Mouse (Mus musculus): Measurements from ENCODE around the gene C2cd4d.

The C2cd4d gene

DNA sequence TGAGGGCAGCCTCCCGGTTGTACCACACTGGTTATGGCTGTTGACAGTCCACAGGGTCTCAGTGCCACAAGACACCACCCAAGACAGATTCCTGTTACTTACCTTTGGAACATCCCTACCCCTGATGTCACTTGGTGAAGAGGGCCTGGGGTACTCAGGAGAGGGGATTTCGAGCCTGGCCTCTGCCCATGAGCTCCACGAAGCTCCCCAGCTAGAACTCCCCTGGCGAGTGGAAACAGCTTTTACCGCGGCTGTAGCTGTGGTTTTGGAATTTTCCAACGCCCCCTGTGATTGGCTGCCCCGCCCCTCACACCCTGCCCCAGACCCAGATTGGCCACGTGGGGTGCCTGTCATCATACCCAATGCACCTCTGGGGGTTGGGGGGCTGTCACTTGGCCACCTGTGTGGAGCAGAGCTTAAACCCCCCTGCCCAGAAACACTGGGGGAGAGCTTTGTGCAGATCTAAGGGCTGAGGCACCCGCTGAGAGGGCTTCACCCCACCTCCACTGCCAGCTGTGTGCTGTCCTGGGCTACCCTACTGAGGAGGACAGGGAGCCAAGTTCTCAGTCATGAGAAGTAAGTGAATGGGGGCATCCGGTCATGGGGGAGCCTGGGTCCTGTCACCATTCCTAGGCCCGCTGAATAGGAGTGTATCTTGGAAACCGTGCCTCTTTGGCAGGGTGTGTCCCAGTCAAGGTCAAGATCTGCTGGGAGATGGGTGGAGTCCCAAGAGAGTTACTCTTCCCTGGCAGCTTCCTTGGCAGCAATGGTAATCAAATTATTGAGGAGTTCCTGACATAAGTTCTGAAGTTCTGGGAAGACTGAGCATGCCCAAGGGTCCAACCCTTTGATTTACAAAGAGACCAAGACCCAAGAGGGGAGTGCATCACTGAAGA lies 15.0 kb downstream of the C2cd4d start:
- DNase-seq (ENCODE audit: low spot score), result no peak

DNA sequence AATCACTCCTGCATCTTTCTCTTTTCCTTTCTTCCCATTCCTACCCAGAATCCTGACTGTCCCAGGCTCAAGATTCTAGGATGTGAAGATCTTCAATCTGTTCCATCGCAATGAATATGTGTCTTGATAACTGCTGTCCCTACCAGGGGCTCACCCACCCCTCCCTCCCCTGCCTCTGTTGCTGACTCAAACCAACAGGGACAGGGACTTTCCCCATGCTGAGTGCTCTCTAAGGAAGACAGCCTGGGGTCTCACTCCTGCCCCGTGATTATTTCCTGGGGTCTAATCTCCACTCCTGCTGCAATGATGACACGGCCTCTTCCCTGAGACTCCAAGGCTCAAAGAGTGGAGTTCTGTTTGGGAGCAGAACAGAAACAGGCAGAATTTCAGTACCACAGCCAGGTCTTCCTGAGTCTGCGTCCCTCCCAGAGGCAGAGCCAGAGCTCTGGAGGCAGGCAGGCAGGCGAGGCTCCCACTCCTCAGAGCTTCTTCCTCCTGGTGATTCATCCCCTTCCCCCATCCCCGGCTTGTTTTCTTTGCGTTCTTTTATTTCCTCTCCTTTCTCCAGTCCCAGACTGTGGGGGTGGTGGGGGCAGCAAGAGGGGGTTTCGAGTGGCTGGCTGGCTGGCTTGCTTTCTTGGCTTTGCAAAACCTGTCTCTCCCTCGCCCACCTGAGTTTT lies 17.7 kb downstream of the C2cd4d start:
- DNase-seq (ENCODE audit: low spot score), result no peak

DNA sequence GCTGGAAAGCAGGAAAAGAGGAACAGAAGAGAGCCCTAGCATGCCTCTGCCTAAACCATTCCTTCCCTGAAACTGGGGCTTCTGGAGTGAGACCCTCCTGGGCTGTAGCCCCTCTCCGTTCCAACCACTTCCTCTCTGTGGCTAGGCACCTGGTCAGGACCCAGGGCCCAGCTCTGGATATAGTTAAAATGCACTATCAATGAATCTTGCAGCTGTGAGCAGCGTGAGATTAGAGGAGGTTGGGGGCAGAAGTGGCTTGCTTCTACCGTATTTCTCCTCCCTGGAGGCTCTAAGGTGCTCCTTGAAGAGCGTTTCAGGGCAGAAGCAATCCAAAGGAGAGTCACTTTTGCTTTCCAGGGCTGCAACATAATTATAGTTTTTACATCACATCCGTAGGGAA lies 20.1 kb downstream of the C2cd4d start:
- no peak for DNase-seq (ENCODE audit: low spot score)

GRCm38 (mm10) chr3:94383476-94383875 lies 21.2 kb downstream of the C2cd4d start:
- no peak for DNase-seq (ENCODE audit: low spot score)

GRCm38 (mm10) chr3:94386671-94387070 lies 24.4 kb downstream of the C2cd4d start:
- no peak for DNase-seq (ENCODE audit: low spot score)

- no peak for DNase-seq (ENCODE audit: low spot score)
Observed at GRCm38 (mm10) chr3:94387391-94387790, 25.2 kb downstream of the C2cd4d start.

- no peak for DNase-seq (ENCODE audit: low spot score)
Observed at GRCm38 (mm10) chr3:94388047-94388446, 25.8 kb downstream of the C2cd4d start.

GRCm38 (mm10) chr3:94389420-94389819 lies 27.2 kb downstream of the C2cd4d start:
- DNase-seq (ENCODE audit: low spot score), result no peak

DNA sequence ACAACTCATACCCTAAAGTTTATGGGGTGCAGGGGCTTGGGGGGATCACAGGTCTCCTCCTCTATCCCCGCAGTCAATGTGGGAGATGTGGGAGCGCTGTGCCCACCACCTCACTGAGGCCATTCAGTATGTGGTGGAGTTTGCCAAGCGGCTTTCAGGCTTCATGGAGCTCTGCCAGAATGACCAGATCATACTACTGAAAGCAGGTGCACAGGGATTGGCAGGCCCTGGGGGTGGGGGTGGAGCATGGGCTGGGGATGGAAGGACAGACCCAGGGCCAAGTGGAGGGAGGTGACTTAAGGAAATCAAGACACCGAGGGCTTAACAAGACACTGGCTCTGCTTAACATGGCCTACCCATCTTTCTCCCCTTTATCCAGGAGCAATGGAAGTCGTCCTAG lies 28.8 kb downstream of the C2cd4d start:
- DNase-seq (ENCODE audit: low spot score), result no peak

- DNase-seq (ENCODE audit: low spot score), result no peak
Observed at GRCm38 (mm10) chr3:94392128-94392527, 29.9 kb downstream of the C2cd4d start.

DNA sequence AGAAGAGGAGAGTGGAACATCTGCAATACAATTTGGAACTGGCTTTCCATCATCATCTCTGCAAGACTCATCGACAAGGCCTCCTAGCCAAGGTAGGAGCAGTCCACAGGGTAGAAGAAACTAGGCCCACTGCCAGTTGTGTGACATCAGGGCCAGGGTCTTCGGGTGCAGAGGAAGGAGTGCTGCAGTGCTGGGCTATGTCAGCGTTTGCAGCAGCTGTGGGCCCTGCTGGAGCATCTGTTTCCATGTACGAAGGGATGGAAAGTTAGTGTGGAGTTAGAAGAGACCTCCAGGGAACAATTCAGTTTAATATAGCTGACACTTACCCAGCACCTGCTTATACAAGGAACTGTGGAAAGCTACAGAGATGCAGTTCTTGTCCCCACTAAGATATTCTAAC lies 30.8 kb downstream of the C2cd4d start:
- no peak for DNase-seq (ENCODE audit: low spot score)

GRCm38 (mm10) chr3:94396336-94396735 lies 34.1 kb downstream of the C2cd4d start:
- DNase-seq (ENCODE audit: low spot score), result no peak

DNA sequence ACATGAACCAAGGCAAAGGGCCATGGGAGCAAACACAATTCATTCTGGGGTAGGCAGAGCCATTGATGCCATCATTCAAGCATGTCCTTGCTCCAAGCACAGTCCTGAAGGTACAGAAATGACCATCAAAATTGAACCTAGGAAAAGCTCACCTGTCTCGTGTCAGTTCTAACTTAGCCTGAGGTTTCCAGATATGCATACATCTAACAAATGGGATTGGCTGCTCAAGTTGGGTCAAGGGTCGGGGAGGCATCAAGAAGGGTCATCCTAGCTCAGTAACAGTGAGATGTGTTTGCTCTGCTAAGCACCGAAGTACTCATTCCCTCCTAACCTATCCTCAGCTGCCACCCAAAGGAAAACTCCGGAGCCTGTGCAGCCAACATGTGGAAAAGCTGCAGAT lies 34.6 kb downstream of the C2cd4d start:
- no peak for DNase-seq (ENCODE audit: low spot score)

DNA sequence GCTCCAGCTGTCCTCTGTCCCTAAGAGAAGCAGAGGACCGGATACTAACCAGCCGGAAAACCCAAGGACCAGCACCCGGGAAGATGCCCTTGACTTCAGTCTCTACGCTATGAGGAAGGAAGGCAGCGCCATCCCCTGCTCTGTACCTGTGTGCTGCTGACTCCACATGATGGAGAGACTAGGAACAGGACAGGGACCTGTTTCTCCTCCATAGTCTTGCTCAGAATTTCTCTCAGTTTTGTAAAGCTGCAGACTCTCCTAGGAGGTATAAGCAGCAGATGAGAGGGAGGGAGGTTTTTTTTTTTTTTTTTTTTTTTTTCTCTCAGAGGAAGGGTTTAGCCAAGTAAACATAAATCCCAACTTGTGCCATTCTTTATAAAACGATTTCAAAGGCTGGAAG lies 36.0 kb downstream of the C2cd4d start, which contains the start of gene Lingo4:
TSS of gene Lingo4 (plus strand) at position 301 of the 400 bp plus-strand sequence.
- no peak for DNase-seq (ENCODE audit: low spot score)

- DNase-seq (ENCODE audit: low spot score), result no peak
Observed at GRCm38 (mm10) chr3:94398943-94399481, 36.8 kb downstream of the C2cd4d start.

DNA sequence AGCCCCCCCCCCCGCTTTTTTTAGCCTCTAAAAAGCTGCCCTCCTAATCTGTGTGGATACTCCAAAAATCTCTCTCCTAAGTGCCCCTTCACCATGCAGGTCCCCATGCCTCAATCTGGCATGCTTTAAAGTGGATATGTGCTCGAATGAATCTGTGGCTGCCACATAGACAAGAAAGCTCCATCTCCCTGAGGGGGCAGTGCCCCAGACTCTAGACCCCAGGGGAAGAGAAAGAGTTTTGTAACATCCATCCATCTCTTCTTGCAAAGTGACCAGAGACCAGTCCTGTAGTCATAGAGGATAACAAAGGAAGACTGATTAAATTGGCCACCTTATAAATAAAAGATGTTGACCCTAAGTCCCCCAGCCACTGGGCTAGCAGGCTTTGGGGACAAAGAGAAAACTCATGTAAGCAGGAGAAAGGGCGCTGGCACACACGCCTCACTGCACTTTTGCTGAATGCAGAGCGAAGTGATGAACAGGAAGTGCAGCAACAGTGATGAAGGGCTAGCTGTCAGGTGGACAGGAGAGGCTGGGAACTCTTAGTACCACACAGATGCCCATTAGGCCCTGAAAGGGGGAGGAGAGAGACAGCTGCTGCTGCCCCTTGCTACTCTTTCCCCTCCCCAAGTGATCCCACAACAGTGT lies 37.5 kb downstream of the C2cd4d start:
- no peak for DNase-seq (ENCODE audit: low spot score)

- DNase-seq (ENCODE audit: low spot score), result no peak
Observed at GRCm38 (mm10) chr3:94402451-94402850, 40.2 kb downstream of the C2cd4d start.

DNA sequence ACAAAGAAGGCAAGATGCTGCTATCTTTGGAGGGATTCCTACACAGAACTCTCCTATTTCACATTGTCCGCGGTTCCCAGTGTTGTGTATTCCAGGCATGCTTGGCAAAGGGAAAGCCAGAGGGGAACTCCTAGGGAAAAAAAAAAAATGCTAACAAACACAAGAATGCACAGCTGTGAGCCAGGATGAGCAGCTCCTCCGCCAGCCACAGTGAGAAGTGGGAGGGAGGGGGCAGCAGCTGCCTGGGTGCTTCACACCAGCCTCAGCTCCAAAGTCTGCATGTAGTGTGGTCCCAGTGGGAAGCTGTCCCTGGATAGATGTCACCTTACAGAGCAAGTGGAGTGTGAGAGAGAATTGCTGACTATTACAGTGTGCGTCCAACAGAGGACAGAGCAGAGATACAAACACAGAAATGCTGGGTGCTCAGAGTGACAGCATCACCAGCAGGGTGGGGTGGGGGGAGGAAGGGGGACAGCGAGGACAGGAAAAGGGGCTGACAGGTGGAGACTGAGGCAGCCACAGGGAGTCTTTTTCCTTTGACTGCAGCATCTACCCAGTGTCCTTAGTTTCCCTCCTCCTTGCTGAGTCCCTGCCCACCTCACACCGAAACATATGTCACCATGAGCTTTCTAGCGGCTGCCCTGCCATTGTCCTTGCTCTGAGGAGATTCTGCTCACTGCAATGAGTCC lies 42.3 kb downstream of the C2cd4d start:
- no peak for DNase-seq (ENCODE audit: low spot score)

- no peak for DNase-seq (ENCODE audit: low spot score)
Observed at GRCm38 (mm10) chr3:94405561-94405960, 43.3 kb downstream of the C2cd4d start.

DNA sequence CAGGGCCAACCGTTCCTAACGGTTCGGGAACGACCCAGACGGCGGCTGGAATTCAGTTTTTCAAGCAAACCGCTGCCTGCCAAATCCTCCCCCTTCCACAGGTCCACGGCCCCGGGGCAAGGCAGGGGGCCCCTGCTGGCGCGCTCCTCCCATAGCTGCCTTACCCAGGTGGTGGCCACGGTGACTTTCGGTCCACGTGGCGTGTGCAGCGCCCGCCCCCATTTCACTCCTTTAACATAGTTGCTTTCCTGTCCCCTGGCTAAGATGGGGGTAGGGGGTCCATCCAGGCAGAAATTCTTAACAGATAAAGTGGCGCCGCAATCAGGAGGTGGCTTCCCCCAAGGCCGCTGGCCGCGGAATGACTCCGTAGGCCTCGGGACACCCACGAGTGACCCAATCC lies 50.3 kb downstream of the C2cd4d start:
- DNase-seq (ENCODE audit: low spot score), result no peak

DNA sequence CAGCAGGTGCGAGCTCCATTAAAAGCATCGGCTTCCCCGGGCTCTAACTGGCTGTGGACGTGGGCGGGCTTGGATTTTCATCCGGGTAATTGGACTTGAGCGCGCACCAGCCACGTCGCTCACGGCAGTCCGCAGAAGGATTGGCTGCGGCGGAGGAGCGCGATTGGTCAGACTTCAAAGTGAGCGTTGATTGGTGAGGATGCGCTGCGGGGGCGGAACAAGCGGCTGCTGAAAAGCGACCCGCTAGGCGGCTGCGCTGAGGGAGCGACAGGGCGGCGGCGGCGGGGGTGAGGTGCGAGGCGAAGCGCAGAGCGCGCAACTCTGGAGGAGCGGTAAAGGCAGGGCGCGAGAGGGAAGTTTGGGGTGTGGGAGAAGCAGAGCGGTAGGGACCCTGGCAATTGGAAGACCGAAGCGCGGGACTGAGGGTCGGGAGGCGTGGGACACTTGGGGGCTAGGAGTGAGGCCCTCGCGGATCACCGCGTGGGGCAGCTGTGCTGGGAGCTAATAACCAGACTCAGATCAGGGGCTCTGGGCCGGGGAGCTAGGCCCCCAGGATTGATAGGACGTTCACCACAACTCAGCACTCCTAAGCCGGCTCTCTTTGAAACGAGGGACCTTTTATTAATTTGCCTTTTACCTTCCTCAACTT lies 50.9 kb downstream of the C2cd4d start, which contains the start of gene Tdrkh:
TSS of gene Tdrkh (plus strand) at position 243 of the 649 bp plus-strand sequence.
- DNase-seq (ENCODE audit: low spot score), result peak; percentile 75

Measured in ovary, postnatal 10 days (tissue).